Mouse (Mus musculus): ENCODE results near the gene Arnt2.
A peak's percentile ranks its signal among the peaks of the same experiment; 100 is the strongest.

The Arnt2 gene

GRCm38 (mm10) chr7:84409896-84410521 lies at the start of gene Arnt2:
Gene Arnt2, minus strand, starts transcription at chr7:84410176.
- peak; percentile 61 to 81 for DNase-seq (ENCODE audit: low spot score in 2 of 2)

- DNase-seq (ENCODE audit: low spot score in 2 of 2): no peak
Observed at GRCm38 (mm10) chr7:84451681-84452080, 41.7 kb upstream of the Arnt2 start.

GRCm38 (mm10) chr7:84449066-84449465 lies 39.1 kb upstream of the Arnt2 start:
- peak in 1 of 2 experiments; percentile 61 for DNase-seq (ENCODE audit: low spot score in 2 of 2)

GRCm38 (mm10) chr7:84448512-84448911 lies 38.5 kb upstream of the Arnt2 start:
- DNase-seq (ENCODE audit: low spot score in 2 of 2): no peak

GRCm38 (mm10) chr7:84447740-84448435 lies 37.9 kb upstream of the Arnt2 start:
- DNase-seq (ENCODE audit: low spot score in 2 of 2): no peak

- DNase-seq (ENCODE audit: low spot score in 2 of 2): peak in 1 of 2 experiments; percentile 54
Observed at GRCm38 (mm10) chr7:84447060-84447459, 37.1 kb upstream of the Arnt2 start.

GRCm38 (mm10) chr7:84442343-84442911 lies 32.5 kb upstream of the Arnt2 start:
- DNase-seq (ENCODE audit: low spot score in 2 of 2): no peak

- no peak for DNase-seq (ENCODE audit: low spot score in 2 of 2)
Observed at GRCm38 (mm10) chr7:84439606-84440005, 29.6 kb upstream of the Arnt2 start.

GRCm38 (mm10) chr7:84434901-84435300 lies 24.9 kb upstream of the Arnt2 start:
- DNase-seq (ENCODE audit: low spot score in 2 of 2): no peak

- DNase-seq (ENCODE audit: low spot score in 2 of 2): no peak
Observed at GRCm38 (mm10) chr7:84432151-84432550, 22.2 kb upstream of the Arnt2 start.

- no peak for DNase-seq (ENCODE audit: low spot score in 2 of 2)
Observed at GRCm38 (mm10) chr7:84427221-84427620, 17.2 kb upstream of the Arnt2 start.

- no peak for DNase-seq (ENCODE audit: low spot score in 2 of 2)
Observed at GRCm38 (mm10) chr7:84424670-84425385, 14.9 kb upstream of the Arnt2 start.

GRCm38 (mm10) chr7:84421753-84422152 lies 11.8 kb upstream of the Arnt2 start:
- DNase-seq (ENCODE audit: low spot score in 2 of 2): no peak

- DNase-seq (ENCODE audit: low spot score in 2 of 2): no peak
Observed at GRCm38 (mm10) chr7:84421291-84421665, 11.3 kb upstream of the Arnt2 start.

GRCm38 (mm10) chr7:84420581-84421290 lies 10.8 kb upstream of the Arnt2 start:
- DNase-seq (ENCODE audit: low spot score in 2 of 2): no peak

GRCm38 (mm10) chr7:84417441-84417840 lies 7.5 kb upstream of the Arnt2 start:
- DNase-seq (ENCODE audit: low spot score in 2 of 2): no peak

GRCm38 (mm10) chr7:84412570-84412969 lies 2.6 kb upstream of the Arnt2 start:
- DNase-seq (ENCODE audit: low spot score in 2 of 2): no peak

GRCm38 (mm10) chr7:84409241-84409895 lies 608 bp downstream of the Arnt2 start:
- peak; percentile 30 to 65 for DNase-seq (ENCODE audit: low spot score in 2 of 2)

GRCm38 (mm10) chr7:84408282-84408681 lies 1.7 kb downstream of the Arnt2 start:
- no peak for DNase-seq (ENCODE audit: low spot score in 2 of 2)

- DNase-seq (ENCODE audit: low spot score in 2 of 2): no peak
Observed at GRCm38 (mm10) chr7:84403371-84403770, 6.6 kb downstream of the Arnt2 start.

All from cerebellum, postnatal 4 days (tissue).